Mouse (Mus musculus): ENCODE results near the gene Megf11.

DNA sequence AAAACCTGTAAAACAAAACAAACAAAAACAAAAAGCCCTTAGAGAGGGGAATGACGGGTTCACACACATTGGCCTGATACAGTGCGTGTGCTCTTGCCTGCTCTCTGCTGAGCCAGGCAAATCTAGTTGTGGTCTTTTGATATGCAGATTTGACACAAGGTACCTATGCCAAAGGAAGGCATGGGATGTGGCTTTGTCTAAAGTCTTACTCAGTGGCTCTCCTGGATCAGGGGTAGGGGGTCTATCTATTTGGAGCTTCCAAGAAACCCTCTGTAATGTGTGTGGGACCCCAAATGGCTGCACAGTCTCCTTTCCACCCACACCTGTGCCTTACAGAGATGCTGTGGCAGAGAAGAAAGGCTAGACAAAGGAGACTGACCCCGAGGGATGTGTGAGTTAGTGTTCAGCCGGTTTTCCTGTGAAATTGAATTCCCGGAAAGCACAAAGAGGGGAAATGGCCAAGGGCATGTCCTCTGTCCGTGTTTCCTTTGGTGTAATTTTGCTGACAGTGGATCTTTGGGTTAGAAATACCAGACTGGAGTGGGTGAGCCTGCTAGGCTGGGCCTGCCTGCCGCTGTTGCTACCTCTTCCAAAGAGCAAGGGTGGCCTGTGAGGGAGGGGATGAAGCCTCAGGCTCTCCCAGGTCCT, 161.0 kb downstream of the Megf11 start:
- TF ChIP-seq CTCF (IDR thresholded peaks at IDR 0.05; ENCODE audit: low read depth) (no peak), EP300 (IDR thresholded peaks at IDR 0.05; ENCODE audit: low read depth) (0 out of 2 replicates have a peak, but pooled peaks have one; percentile 21)
